Mouse (Mus musculus): ENCODE data around the gene Myt1l. TPM values are rescaled to one million over a fixed set of nuclear protein-coding genes. Genes with fewer than 3 reads are reported as not detected.

Myt1l gene
- polyA plus RNA-seq, 1 experiment from 2014 or later = not detected

- Histone ChIP-seq H3K27ac (ENCODE audit: low read depth, low read length) (no peak overlapping the region), H3K4me1 (ENCODE audit: control insufficient read depth, insufficient read depth, low read length) (no peaks in the 10 kb centered on the region), H3K4me2 (replicated peaks; ENCODE audit: low read depth, low read length) (peak overlapping the region; percentile 19), H3K27me3 (ENCODE audit: control insufficient read depth, insufficient read depth, low read length) (peaks cover 41% of the 10 kb centered on the region), H3K9me3 (ENCODE audit: control insufficient read depth, low read length) (no peaks in the 10 kb centered on the region), H3K4me3 (ENCODE audit: low read length) (peak overlapping the region; percentile 19; the same call in 1 of the 2 replicates), H3K9ac (ENCODE audit: low read depth, low read length) (no peak overlapping the region), H3K36me3 (ENCODE audit: control insufficient read depth, insufficient read depth, low read length) (no peaks in the 10 kb centered on the region)
- 1% methylated on average over 25 of the region's 25 CpGs for WGBS
- no peak for ATAC-seq (ENCODE audit: low FRiP score, low TSS enrichment)
Measured at GRCm38 (mm10) chr12:29534761-29535300, 6.6 kb downstream of the Myt1l start.

GRCm38 (mm10) chr12:29537916-29538315, 9.7 kb downstream of the Myt1l start:
- no peak overlapping the region for H3K27ac ChIP-seq (ENCODE audit: low read depth, low read length)
- no peaks in the 10 kb centered on the region for H3K9me3 ChIP-seq (ENCODE audit: control insufficient read depth, low read length)
- no peak overlapping the region for H3K4me2 ChIP-seq (replicated peaks; ENCODE audit: low read depth, low read length)
- H3K36me3 ChIP-seq (ENCODE audit: control insufficient read depth, insufficient read depth, low read length) = no peaks in the 10 kb centered on the region
- no peak overlapping the region for H3K4me3 ChIP-seq (ENCODE audit: low read length)
- WGBS = 70% methylated on average over 5 of the region's 5 CpGs
- ATAC-seq (ENCODE audit: low FRiP score, low TSS enrichment) = no peak
- H3K27me3 ChIP-seq (ENCODE audit: control insufficient read depth, insufficient read depth, low read length) = peaks cover 37% of the 10 kb centered on the region
- no peak overlapping the region for H3K9ac ChIP-seq (ENCODE audit: low read depth, low read length)
- H3K4me1 ChIP-seq (ENCODE audit: control insufficient read depth, insufficient read depth, low read length) = no peaks in the 10 kb centered on the region

GRCm38 (mm10) chr12:29538456-29538855, 10.3 kb downstream of the Myt1l start:
- Histone ChIP-seq H3K4me1 (ENCODE audit: control insufficient read depth, insufficient read depth, low read length) (no peaks in the 10 kb centered on the region), H3K36me3 (ENCODE audit: control insufficient read depth, insufficient read depth, low read length) (no peaks in the 10 kb centered on the region), H3K4me3 (ENCODE audit: low read length) (no peak overlapping the region), H3K27ac (ENCODE audit: low read depth, low read length) (no peak overlapping the region), H3K9me3 (ENCODE audit: control insufficient read depth, low read length) (no peaks in the 10 kb centered on the region), H3K27me3 (ENCODE audit: control insufficient read depth, insufficient read depth, low read length) (peaks cover 32% of the 10 kb centered on the region), H3K4me2 (replicated peaks; ENCODE audit: low read depth, low read length) (no peak overlapping the region), H3K9ac (ENCODE audit: low read depth, low read length) (no peak overlapping the region)
- no peak for ATAC-seq (ENCODE audit: low FRiP score, low TSS enrichment)
- WGBS = 81% methylated on average over 11 of the region's 11 CpGs

- no peak for ATAC-seq (ENCODE audit: low FRiP score, low TSS enrichment)
- 55% methylated on average over 5 of the region's 5 CpGs for WGBS
- Histone ChIP-seq H3K9me3 (ENCODE audit: control insufficient read depth, low read length) (no peaks in the 10 kb centered on the region), H3K4me3 (ENCODE audit: low read length) (no peak overlapping the region), H3K36me3 (ENCODE audit: control insufficient read depth, insufficient read depth, low read length) (no peaks in the 10 kb centered on the region), H3K4me1 (ENCODE audit: control insufficient read depth, insufficient read depth, low read length) (no peaks in the 10 kb centered on the region), H3K27me3 (ENCODE audit: control insufficient read depth, insufficient read depth, low read length) (peaks cover 27% of the 10 kb centered on the region), H3K27ac (ENCODE audit: low read depth, low read length) (no peak overlapping the region), H3K9ac (ENCODE audit: low read depth, low read length) (no peak overlapping the region), H3K4me2 (replicated peaks; ENCODE audit: low read depth, low read length) (no peak overlapping the region)
Measured at GRCm38 (mm10) chr12:29539106-29539505, 10.9 kb downstream of the Myt1l start.

- no peak for ATAC-seq (ENCODE audit: low FRiP score, low TSS enrichment)
- Histone ChIP-seq H3K4me3 (ENCODE audit: low read length) (no peak overlapping the region), H3K27me3 (ENCODE audit: control insufficient read depth, insufficient read depth, low read length) (peaks cover 11% of the 10 kb centered on the region; the same call in 1 of the 2 replicates), H3K9me3 (ENCODE audit: control insufficient read depth, low read length) (no peaks in the 10 kb centered on the region), H3K4me1 (ENCODE audit: control insufficient read depth, insufficient read depth, low read length) (no peaks in the 10 kb centered on the region), H3K27ac (ENCODE audit: low read depth, low read length) (no peak overlapping the region), H3K36me3 (ENCODE audit: control insufficient read depth, insufficient read depth, low read length) (no peaks in the 10 kb centered on the region), H3K4me2 (replicated peaks; ENCODE audit: low read depth, low read length) (no peak overlapping the region), H3K9ac (ENCODE audit: low read depth, low read length) (no peak overlapping the region)
- WGBS = 77% methylated on average over 5 of the region's 5 CpGs
Measured at GRCm38 (mm10) chr12:29540741-29541140, 12.6 kb downstream of the Myt1l start.

GRCm38 (mm10) chr12:29546073-29546472, 17.9 kb downstream of the Myt1l start:
- Histone ChIP-seq H3K27me3 (ENCODE audit: control insufficient read depth, insufficient read depth, low read length) (no peaks in the 10 kb centered on the region), H3K36me3 (ENCODE audit: control insufficient read depth, insufficient read depth, low read length) (no peaks in the 10 kb centered on the region), H3K4me3 (ENCODE audit: low read length) (no peak overlapping the region), H3K9ac (ENCODE audit: low read depth, low read length) (no peak overlapping the region), H3K27ac (ENCODE audit: low read depth, low read length) (no peak overlapping the region), H3K4me2 (replicated peaks; ENCODE audit: low read depth, low read length) (no peak overlapping the region), H3K9me3 (ENCODE audit: control insufficient read depth, low read length) (no peaks in the 10 kb centered on the region), H3K4me1 (ENCODE audit: control insufficient read depth, insufficient read depth, low read length) (no peaks in the 10 kb centered on the region)
- WGBS = 45% methylated on average over 3 of the region's 3 CpGs
- ATAC-seq (ENCODE audit: low FRiP score, low TSS enrichment) = no peak

- no peaks in the 10 kb centered on the region for H3K36me3 ChIP-seq (ENCODE audit: control insufficient read depth, insufficient read depth, low read length)
- no peak overlapping the region for H3K4me2 ChIP-seq (replicated peaks; ENCODE audit: low read depth, low read length)
- no peak overlapping the region for H3K27ac ChIP-seq (ENCODE audit: low read depth, low read length)
- H3K9me3 ChIP-seq (ENCODE audit: control insufficient read depth, low read length) = no peaks in the 10 kb centered on the region
- no peaks in the 10 kb centered on the region for H3K4me1 ChIP-seq (ENCODE audit: control insufficient read depth, insufficient read depth, low read length)
- no peak overlapping the region for H3K4me3 ChIP-seq (ENCODE audit: low read length)
- H3K9ac ChIP-seq (ENCODE audit: low read depth, low read length) = no peak overlapping the region
- no peak for ATAC-seq (ENCODE audit: low FRiP score, low TSS enrichment)
- H3K27me3 ChIP-seq (ENCODE audit: control insufficient read depth, insufficient read depth, low read length) = no peaks in the 10 kb centered on the region
- 74% methylated on average over 5 of the region's 5 CpGs for WGBS
Measured at GRCm38 (mm10) chr12:29547112-29547511, 18.9 kb downstream of the Myt1l start.

- Histone ChIP-seq H3K9ac (ENCODE audit: low read depth, low read length) (no peak overlapping the region), H3K27ac (ENCODE audit: low read depth, low read length) (no peak overlapping the region), H3K4me2 (replicated peaks; ENCODE audit: low read depth, low read length) (no peak overlapping the region), H3K36me3 (ENCODE audit: control insufficient read depth, insufficient read depth, low read length) (no peaks in the 10 kb centered on the region), H3K4me1 (ENCODE audit: control insufficient read depth, insufficient read depth, low read length) (no peaks in the 10 kb centered on the region), H3K27me3 (ENCODE audit: control insufficient read depth, insufficient read depth, low read length) (no peaks in the 10 kb centered on the region), H3K9me3 (ENCODE audit: control insufficient read depth, low read length) (no peaks in the 10 kb centered on the region), H3K4me3 (ENCODE audit: low read length) (no peak overlapping the region)
- no peak for ATAC-seq (ENCODE audit: low FRiP score, low TSS enrichment)
- WGBS = 66% methylated on average over 6 of the region's 6 CpGs
Measured at GRCm38 (mm10) chr12:29547755-29548154, 19.6 kb downstream of the Myt1l start.

- ATAC-seq (ENCODE audit: low FRiP score, low TSS enrichment) = no peak
- Histone ChIP-seq H3K4me1 (ENCODE audit: control insufficient read depth, insufficient read depth, low read length) (no peaks in the 10 kb centered on the region), H3K4me2 (replicated peaks; ENCODE audit: low read depth, low read length) (no peak overlapping the region), H3K4me3 (ENCODE audit: low read length) (no peak overlapping the region), H3K9ac (ENCODE audit: low read depth, low read length) (no peak overlapping the region), H3K27ac (ENCODE audit: low read depth, low read length) (no peak overlapping the region), H3K36me3 (ENCODE audit: control insufficient read depth, insufficient read depth, low read length) (no peaks in the 10 kb centered on the region), H3K9me3 (ENCODE audit: control insufficient read depth, low read length) (no peaks in the 10 kb centered on the region), H3K27me3 (ENCODE audit: control insufficient read depth, insufficient read depth, low read length) (no peaks in the 10 kb centered on the region)
- 68% methylated on average over 7 of the region's 7 CpGs for WGBS
Measured at GRCm38 (mm10) chr12:29553138-29553537, 25.0 kb downstream of the Myt1l start.
